Mouse (Mus musculus) CD4-positive, CD25-positive, alpha-beta regulatory T cell (primary cell): ENCODE results near the gene Cdk10. TPM values are rescaled to one million over a fixed set of nuclear protein-coding genes. Genes with fewer than 3 reads are reported as not detected.

ENCODE experiments used
- polyA plus RNA-seq: library from polyadenylated mRNA; unstranded; fragments of 100-300 nt; shearing (Covaris generic); gene quantifications from one replicate; pipeline ENCODE4 v1.2.1, GENCODE M21; 2017

The Cdk10 gene
- 27.0 TPM for polyA plus RNA-seq

GRCm38 (mm10) chr8:123224278-123225266 lies at the start of gene Cdk10:
TSS of gene Cdk10 (plus strand) at chr8:123224842.

DNA sequence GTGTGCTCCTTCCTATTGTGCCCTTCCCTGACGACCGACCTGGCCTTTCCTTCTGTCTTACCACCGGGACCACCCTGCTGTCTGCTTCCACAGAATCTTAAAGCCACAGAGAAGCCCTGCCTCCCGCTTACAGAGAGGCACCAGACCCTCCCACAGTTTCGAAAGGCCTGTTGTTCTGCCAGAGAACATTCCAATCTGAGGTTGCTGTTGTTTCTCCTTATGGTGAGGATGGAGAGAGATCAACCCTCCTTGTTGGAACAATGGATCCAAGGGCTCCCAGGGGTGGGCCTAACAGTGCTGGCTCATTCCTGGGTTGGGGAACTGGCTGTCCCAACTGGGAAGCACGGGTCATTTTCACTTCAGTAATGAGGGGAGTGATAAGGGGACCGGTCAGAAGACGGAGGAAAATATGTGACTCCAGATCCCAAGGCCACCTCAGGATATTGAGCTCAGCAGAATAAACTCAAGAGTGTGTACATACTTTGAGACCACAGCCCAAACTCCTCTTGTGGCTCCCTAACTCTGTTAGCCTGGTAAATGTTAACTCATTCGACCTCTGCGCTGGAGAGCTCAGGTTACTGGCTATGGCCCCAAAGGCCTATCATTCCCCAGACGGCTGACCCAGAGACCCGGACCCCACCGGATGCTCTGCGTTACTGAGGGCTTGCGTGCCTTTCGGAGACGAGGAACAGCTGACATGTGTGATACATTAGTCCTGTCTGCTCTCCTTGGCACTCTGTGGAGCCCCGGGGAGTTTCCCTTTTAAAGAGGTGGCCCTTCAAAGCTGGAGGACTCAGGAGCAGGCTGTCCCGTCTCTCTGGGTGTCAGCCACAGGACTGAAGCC lies 38.9 kb upstream of the Cdk10 start, which contains the start of gene Dpep1:
Dpep1 (plus strand) TSS at position 677 of the 844 bp plus-strand sequence.

GRCm38 (mm10) chr8:123212321-123213117 lies 12.1 kb upstream of the Cdk10 start, which contains the start of the genes Chmp1a and Spata33:
TSS of gene Chmp1a (minus strand) at chr8:123212763.
TSS of gene Spata33 (plus strand) at chr8:123212832.

GRCm38 (mm10) chr8:123235520-123236497 lies 11.2 kb downstream of the Cdk10 start, which contains the start of gene Spata2l:
TSS of gene Spata2l (minus strand) at chr8:123236233.

GRCm38 (mm10) chr8:123254099-123254885 lies 29.6 kb downstream of the Cdk10 start, which contains the start of the genes Zfp276 and Vps9d1:
TSS of gene Zfp276 (plus strand) at chr8:123254195.
TSS of gene Vps9d1 (minus strand) at chr8:123254348.

Other genes with a start within 250 kb of the Cdk10 start
- gene Ankrd11, start 182.6 kb upstream of the Cdk10 start, polyA plus RNA-seq = 271 TPM
- 83.8 TPM for gene Spg7, start 161.9 kb upstream of the Cdk10 start, polyA plus RNA-seq
- gene Rpl13, start 122.5 kb upstream of the Cdk10 start, polyA plus RNA-seq = 1,036 TPM
- gene Cpne7, start 107.5 kb upstream of the Cdk10 start, polyA plus RNA-seq = 1.2 TPM
- 0.07 TPM for gene Sult5a1, start 66.5 kb upstream of the Cdk10 start, polyA plus RNA-seq
- gene Dpep1, start 38.6 kb upstream of the Cdk10 start, polyA plus RNA-seq = not detected
- 214 TPM for gene Chmp1a, start 12.1 kb upstream of the Cdk10 start, polyA plus RNA-seq
- not detected for gene Spata33, start 12.0 kb upstream of the Cdk10 start, polyA plus RNA-seq
- gene Spata2l, start 11.4 kb downstream of the Cdk10 start, polyA plus RNA-seq = 15.4 TPM
- gene Zfp276, start 29.4 kb downstream of the Cdk10 start, polyA plus RNA-seq = 41.1 TPM
- gene Vps9d1, start 29.5 kb downstream of the Cdk10 start, polyA plus RNA-seq = 31.6 TPM
- gene Fanca, start 93.7 kb downstream of the Cdk10 start, polyA plus RNA-seq = 8.2 TPM
- 0.08 TPM for gene Spire2, start 107.9 kb downstream of the Cdk10 start, polyA plus RNA-seq
- gene Tcf25, start 148.9 kb downstream of the Cdk10 start, polyA plus RNA-seq = 268 TPM
- 0.14 TPM for gene Mc1r, start 182.3 kb downstream of the Cdk10 start, polyA plus RNA-seq
- gene Tubb3, start 186.6 kb downstream of the Cdk10 start, polyA plus RNA-seq = 0.38 TPM
- gene Def8, start 198.7 kb downstream of the Cdk10 start, polyA plus RNA-seq = 15.0 TPM